Mouse (Mus musculus) cerebellum, adult 2 months (tissue): ENCODE data around the gene Rtp4.

Experiments
- CTCF ChIP-seq: fragments of 200-500 bp; IDR thresholded peaks from 2 replicates; pipeline ENCODE4 v1.5.1; 2011; ENCODE audit warnings: low read depth, mild to moderate bottlenecking, control low read depth, low read length, moderate library complexity, borderline replicate concordance; ENCODE audit not compliant: insufficient read depth
- POLR2A ChIP-seq: fragments of 200-500 bp; IDR thresholded peaks from 2 replicates; pipeline ENCODE4 v1.6.1; 2011; ENCODE audit warnings: low read length, control low read depth, borderline replicate concordance; ENCODE audit not compliant: insufficient read depth

DNA sequence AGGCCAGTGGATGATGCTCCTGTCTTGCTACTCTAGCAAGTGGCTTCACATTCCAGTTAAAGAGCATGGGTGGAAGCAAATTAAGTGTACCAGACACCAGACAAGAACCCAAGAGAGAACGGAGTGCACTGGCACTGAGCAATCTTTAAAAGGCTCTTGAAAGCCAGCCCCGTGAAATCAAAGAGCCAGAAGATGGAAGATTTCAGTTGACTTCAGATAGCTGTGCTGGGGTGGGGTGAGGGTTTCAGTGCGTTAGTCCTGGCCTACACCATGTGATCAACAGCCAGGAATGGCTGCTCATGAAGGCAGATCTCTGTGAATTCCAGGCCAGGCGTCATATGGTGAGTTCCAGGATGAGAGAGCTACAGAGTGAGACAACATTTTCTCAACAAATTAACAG is 16.7 kb upstream of the Rtp4 start:
- TF ChIP-seq POLR2A (no peak), CTCF (no peak)
